Mouse (Mus musculus): ENCODE data around the gene Gm14124. TPM values are rescaled to one million over a fixed set of nuclear protein-coding genes. Genes with fewer than 3 reads are reported as not detected.
"Not testable (repeated sequence)": the region's sequence is repeated elsewhere in the genome, so short reads cannot be mapped to it uniquely, and the experiment has no call there.

Gm14124 gene
- under 1 TPM in 1 of 2 experiments, not detected in 1; 0.06 TPM for total RNA-seq (2021)
- long read RNA-seq, experiment 1 = 0 reads
- long read RNA-seq, experiment 2 = 0 reads

DNA sequence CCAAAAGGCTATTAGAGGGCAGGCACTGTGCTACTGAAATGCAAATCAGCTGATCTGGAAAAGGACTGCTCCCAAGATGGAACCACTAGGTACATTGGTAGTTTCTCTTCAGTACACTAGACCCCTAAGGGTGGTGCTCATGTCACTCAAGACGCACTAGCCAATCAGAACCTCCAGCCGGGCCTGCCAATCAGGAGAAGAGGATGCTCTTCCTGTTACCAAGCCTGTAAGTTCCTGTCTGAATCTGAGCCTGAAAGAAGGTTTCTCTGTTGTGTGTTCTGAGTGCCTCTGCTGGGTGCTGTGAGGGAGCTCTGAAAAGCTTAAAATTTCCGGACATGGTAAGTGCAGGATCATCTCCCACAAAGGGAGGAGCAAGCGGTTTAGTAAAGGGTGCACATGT, at the start of gene Gm14124:
Gene Gm14124, plus strand, starts transcription at position 227 of the 400 bp plus-strand sequence.
- intact Hi-C loops (cut with DNase I; ENCODE audit: low total_unique reads); DNase-seq: not testable (repeated sequence)

DNA sequence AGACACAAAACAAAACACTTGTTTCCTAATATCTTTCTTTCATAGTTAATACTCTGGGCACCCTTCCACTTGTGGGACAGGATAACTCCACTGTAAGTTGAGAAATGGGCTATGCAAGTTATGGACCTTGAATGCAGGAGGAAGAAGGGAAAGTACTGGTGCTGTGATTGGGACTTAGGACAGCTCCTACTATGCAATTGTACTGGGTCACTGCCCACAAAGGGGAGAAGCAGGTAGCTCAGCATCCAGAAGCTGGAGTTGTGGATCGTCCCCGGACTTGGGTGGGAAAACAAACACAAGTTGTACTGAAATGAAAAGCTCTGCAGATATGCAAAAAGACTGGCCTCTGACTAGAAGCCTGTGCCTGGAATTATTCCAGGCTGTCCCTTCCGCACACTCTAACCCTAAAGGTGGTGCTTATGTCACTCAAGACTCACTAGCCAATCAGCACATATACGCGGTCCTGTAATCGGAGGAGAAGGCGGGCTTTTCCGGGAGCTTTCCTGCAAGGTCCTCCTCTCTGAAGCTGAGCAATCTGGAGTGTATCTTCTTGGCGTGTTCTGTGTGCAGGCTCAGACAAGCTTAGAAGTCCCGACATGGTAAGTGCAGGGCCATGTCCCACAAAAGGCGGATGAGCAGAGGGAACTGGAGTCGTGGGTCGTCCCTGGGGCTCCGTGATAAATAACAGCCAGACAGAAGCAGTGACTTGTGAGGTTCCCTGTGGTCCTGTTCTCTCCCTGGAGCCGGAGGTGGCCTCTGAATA, 39.5 kb upstream of the Gm14124 start, which contains the start of gene Zfp937:
Gene Zfp937, plus strand, starts transcription at position 474 of the 763 bp plus-strand sequence.
- peak; percentile 72 for DNase-seq
- intact Hi-C loops (cut with DNase I; ENCODE audit: low total_unique reads) = not testable (repeated sequence)

DNA sequence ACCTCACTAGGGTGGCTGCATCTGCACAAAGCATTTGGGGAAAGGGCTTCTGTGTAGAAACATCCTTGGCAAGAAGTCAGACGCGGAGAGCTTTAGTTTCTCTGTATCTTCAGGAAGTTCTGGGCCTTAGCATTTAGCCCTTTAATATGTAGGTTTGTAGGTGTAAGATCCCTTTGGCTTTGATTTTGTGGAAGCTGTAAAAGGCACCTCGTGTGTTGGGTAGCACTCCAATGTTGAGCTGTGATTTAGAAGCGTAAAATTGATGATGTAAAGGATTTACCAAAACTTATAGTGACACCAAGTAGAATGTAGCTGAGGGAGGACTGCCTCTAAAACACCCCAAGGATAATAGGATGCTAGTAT, 39.0 kb upstream of the Gm14124 start:
- intact Hi-C loops (cut with DNase I; ENCODE audit: low total_unique reads); DNase-seq: not testable (repeated sequence)

DNA sequence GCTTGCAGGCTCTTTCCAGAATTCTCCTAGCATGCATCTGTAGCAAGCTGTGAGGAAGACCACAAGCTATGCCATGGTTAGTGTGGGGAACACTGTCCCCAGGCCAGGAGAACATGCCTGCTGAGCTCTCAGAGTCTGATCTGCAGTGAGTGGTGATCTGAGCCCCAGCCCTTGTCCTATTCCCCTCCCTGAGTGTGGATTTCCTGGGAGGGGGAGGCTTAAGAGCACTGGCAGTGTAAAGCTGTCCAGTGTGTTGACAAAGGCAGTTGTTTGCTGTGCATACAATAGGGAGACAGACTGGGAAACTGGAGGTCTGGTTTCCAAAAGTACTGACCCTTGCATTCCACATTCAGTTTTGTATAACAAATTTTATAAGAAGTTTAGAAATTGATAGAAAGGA, 34.1 kb upstream of the Gm14124 start:
- intact Hi-C loops (cut with DNase I; ENCODE audit: low total_unique reads); DNase-seq: not testable (repeated sequence)

DNA sequence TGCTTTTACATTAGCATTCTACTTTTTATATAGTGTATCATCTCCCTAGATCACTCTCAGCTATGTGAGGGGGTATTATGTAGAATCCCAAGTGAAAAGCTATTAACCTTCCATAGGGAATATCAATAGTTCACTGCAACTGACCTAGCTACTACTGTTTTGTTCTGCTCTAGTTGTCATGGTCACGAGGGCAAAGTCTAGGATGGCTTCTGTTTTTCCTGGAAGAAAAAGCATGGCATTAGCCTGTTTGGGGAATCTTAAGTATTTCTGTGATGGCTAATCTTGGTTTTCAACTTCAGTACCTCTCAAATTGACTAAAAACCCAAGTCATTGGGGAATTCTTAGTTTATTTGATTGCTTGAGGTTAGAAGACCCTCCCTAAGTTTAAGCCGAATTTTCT, 14.1 kb upstream of the Gm14124 start:
- no peak for DNase-seq
- intact Hi-C loops (cut with DNase I; ENCODE audit: low total_unique reads) = no loop called here

DNA sequence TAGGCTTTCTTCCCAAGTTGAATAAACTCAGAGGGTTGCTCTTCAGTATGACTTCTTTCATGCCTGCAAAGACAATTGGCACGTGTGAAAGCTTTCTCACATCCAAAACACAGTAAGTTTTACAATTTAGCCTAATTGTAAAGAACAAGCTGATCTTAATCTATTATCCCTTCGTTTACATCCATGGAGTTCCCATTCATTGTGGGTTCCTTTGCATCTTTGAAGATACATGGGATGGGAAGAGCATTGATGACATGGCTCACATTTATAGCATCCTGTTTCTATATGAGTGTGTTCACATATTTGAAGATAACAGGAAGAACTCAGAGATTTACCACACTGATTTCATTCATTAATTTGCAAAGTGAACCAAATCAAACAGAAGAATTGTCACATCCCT, 1.8 kb upstream of the Gm14124 start, which contains the start of gene Gm21994:
Gene Gm21994, minus strand, starts transcription at position 101 of the 400 bp plus-strand sequence.
- DNase-seq; intact Hi-C loops (cut with DNase I; ENCODE audit: low total_unique reads): not testable (repeated sequence)

DNA sequence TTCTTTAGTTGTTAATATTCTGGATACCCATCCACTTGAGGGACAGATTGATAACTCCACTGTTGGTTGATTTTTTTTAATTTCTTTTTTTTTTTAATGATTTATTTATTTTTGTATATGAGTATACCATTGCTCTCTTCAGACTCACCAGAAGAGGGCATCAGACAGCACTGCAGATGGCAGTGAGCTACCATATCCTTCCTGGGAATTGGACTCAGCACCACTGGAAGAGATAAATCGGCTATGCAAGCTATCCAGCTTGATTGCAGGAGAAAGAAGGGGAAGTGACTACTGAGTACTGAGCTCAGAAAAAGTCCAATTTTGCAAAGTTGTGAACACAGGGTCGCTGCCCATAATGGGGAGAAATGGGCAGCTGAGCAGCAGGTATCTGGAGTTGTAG, 456 bp upstream of the Gm14124 start:
- DNase-seq; intact Hi-C loops (cut with DNase I; ENCODE audit: low total_unique reads): not testable (repeated sequence)

DNA sequence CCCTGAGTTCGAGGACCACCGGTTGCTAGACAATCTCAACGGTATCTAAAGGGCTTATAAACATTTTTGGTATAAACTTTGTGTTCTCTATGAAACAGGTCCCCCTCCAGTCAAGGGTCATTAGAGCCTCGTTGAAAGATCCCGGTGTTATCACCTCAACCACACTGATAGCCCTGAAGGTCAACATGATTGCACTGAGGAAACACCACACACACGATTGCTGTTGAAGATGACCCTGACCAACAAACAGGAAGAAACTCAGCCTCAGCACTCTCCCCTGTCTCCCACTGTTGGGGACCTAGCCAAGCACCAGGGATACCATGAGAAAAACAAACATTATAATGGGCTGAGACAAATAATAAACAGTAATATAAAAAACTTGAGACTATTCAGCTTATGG, 36.4 kb downstream of the Gm14124 start:
- intact Hi-C loops (cut with DNase I; ENCODE audit: low total_unique reads) = no loop called here
- no peak for DNase-seq

DNA sequence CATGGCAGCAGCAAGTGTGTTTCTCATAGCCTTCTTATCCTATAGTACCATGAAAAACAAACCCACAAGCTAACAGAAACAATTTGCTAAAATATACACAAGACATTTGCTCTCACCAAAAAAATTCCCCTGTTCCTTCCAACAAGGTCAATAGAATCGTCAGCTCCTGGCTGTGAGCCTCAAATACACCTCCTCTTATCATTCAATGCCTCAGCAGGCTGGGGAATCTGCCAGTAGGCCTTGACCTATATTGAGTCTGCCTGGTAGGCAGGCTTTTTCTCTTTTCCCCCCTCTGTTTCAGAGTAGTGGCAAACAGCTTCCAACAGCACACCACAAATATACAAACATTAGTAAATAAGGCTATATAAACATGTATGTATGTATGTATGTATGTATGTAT, 41.8 kb downstream of the Gm14124 start:
- intact Hi-C loops (cut with DNase I; ENCODE audit: low total_unique reads) = no loop called here
- no peak for DNase-seq

DNA sequence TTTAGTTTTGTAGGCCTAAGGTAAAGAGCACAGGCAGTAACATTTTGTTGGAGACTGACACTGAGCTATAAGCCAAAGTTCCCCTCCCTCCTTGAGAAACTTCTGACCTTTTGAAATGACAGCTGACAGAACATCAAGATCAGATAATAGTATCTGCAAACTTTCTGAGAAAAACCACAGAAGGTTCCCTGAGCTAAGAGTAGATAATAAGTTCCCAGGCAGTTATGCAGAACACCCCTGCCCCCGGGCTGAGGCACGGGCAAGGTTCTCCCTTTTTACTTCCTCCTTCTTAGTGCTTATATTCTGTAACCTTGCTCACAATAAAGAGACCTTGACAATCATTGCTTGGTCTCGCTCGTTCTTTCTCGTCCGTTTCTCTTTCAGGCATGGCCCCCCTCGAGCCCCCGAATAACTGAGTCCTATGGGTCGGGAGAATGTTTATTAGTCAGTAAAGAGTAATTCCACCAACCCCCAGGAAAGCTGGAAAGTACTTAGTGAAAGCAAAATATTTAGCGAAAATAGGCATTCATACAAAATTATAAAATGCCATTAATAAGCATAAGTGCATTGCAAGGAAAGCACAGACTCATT, 50.0 kb downstream of the Gm14124 start:
- no peak for DNase-seq
- intact Hi-C loops (cut with DNase I; ENCODE audit: low total_unique reads) = no loop called here

DNA sequence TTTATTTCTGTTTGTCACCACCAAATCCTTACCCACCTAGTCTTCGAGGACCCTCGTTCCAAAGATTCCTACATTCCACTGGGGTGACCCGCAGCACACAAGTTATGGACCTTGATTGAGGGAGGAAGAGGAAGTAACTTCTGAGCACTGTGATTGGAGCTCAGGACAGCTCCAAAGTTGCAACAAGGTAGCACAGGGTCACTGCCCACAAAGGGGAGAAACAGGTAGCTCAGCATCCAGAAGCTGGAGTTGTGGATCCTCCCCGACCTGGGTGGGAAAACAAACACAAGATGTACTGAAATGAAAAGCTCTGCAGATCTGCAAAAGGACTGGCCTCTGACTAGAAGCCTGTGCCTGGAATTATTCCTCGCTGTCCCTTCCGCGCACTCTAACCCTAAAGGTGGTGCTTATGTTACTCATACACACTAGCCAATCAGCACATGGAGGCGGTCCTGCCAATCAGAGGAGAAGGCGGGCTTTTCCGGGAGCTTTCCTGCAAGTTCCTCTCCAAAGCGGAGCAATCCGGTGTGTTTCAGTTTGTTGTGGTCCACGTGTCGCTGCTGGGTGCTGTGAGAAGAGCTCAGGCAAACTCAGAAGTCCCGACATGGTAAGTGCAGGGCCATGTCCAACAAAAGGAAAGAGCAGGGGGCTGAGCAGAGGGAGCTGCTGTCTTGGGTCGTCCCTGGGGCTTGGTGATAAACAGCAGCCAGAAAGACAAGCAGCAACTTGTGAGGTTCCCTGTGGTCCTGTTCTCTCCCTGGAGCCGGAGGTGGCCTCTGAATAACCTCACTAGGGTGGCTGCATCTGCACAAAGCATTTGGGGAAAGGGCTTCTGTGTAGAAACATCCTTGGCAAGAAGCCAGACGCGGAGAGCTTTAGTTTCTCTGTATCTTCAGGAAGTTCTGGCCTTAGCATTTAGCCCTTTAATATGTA, 53.9 kb downstream of the Gm14124 start:
- intact Hi-C loops (cut with DNase I; ENCODE audit: low total_unique reads) = not testable (repeated sequence)
- DNase-seq = peak; percentile 87

DNA sequence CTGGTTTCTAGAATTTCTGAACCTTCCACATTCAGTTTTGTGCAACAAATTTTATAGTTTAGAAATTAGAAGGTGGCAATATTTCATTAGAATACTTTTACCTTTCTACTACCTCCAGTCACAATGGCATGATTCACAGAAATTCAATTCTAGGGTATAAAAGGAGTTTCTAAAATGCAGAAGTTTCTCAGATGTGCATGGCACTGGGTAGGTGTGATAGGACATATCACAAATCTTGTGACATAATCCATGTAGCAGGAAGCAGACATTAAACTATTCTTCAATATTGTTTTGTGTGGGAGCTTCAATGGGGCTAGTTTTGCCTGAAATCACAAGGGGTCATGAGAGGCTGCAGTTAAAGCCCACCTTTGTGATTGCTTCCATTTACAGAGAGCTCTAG, 58.8 kb downstream of the Gm14124 start:
- intact Hi-C loops (cut with DNase I; ENCODE audit: low total_unique reads) = no loop called here
- no peak for DNase-seq

DNA sequence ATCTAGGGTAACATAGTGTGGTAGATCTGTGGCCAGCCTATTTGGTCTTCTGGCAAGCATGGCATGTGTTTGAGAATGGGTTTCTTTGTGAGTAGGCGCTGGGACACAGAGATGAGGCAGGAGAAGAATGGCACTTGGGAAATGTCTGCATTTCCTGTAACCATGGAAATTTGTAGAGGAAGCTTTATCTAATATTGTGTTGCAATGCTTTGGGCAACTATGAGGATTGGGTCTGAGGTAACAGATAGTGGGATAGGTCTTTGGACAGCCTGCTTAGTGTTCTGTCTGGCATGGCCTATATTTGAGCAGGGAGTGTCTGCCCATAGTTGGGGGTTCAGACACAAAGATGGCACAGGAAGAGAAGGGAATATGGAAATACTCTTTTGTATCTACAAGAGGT, 61.7 kb downstream of the Gm14124 start:
- no peak for DNase-seq
- intact Hi-C loops (cut with DNase I; ENCODE audit: low total_unique reads) = no loop called here

Other genes starting within 250 kb of the Gm14124 start
- 1 to 10 TPM; 6.8 to 7.7 TPM for gene Zfp120, start 120.8 kb upstream of the Gm14124 start, total RNA-seq (2021)
- gene Gm10770, start 77.8 kb upstream of the Gm14124 start, total RNA-seq (2021) = not detected
- not detected for gene Gm14139, start 75.8 kb upstream of the Gm14124 start, total RNA-seq (2021)
- gene Zfp937, start 39.4 kb upstream of the Gm14124 start, total RNA-seq (2021) = 1 to 10 TPM; 2.3 to 3.0 TPM
- 1 to 10 TPM; 2.0 to 2.9 TPM for gene Gm21994, start 1.9 kb upstream of the Gm14124 start, total RNA-seq (2021)
- gene Gm10130, start 66.2 kb downstream of the Gm14124 start, total RNA-seq (2021) = 1 to 10 TPM; 1.4 to 1.5 TPM
- 1 to 10 TPM; 1.5 to 2.0 TPM for gene 3300002I08Rik, start 105.2 kb downstream of the Gm14124 start, total RNA-seq (2021)
- 1 to 10 TPM; 1.7 to 2.3 TPM for gene Zfp442, start 194.0 kb downstream of the Gm14124 start, total RNA-seq (2021)
- under 1 TPM; 0.09 to 0.10 TPM for gene Zfp345, start 227.6 kb downstream of the Gm14124 start, total RNA-seq (2021)

Measured in gastrocnemius, postnatal 14 days (tissue).